8 mouse cellular contexts compared by ENCODE assay signal in genomic region chr12:111766313-111767236, GRCm38 (mm10). TPM values are rescaled to one million over a fixed set of nuclear protein-coding genes. Genes with fewer than 3 reads are reported as not detected.
DNase-seq lines count a peak whose midpoint lies in the region; ATAC-seq lines count a peak whose summit lies in the region.

No protein-coding gene starts in this region.

- WGBS in heart, embryonic 16.5 days, result 44% methylated on average over 16 of the region's 16 CpGs
- 31% methylated on average over 16 of the region's 16 CpGs for WGBS in forebrain, embryonic 13.5 days
- 18% methylated on average over 16 of the region's 16 CpGs for WGBS in midbrain, embryonic 16.5 days

- H3K9ac ChIP-seq in heart, embryonic 16.5 days (ENCODE audit: low read length), result peak overlapping the region; percentile 8; the same call in 1 of the 2 replicates
- H3K9ac ChIP-seq in forebrain, embryonic 13.5 days, result peak overlapping the region; percentile 43
- no peak overlapping the region for H3K9ac ChIP-seq in midbrain, embryonic 16.5 days (ENCODE audit: low read depth, low read length)

- no peak; the same call in 1 of the 2 replicates for ATAC-seq in heart, embryonic 16.5 days (replicated peaks; ENCODE audit: extremely low read depth, insufficient read depth, low FRiP score)
- ATAC-seq in forebrain, embryonic 13.5 days, result no peak
- ATAC-seq in midbrain, embryonic 16.5 days, result no peak

- H3K36me3 ChIP-seq in heart, embryonic 16.5 days (ENCODE audit: control insufficient read depth, insufficient read depth), result peaks cover 2% of the 10 kb centered on the region; the same call in 1 of the 2 replicates
- peaks cover 12% of the 10 kb centered on the region for H3K36me3 ChIP-seq in forebrain, embryonic 13.5 days (ENCODE audit: poor library complexity, severe bottlenecking)
- 0 out of 2 replicates have a peak, but pooled peaks cover 3% of the 10 kb centered on the region for H3K36me3 ChIP-seq in midbrain, embryonic 16.5 days (ENCODE audit: control insufficient read depth, insufficient read depth, low read length)

- H3K27ac ChIP-seq in heart, embryonic 16.5 days (ENCODE audit: low read length), result peak overlapping the region; percentile 34
- no peak overlapping the region for H3K27ac ChIP-seq in forebrain, embryonic 13.5 days
- no peak overlapping the region for H3K27ac ChIP-seq in midbrain, embryonic 16.5 days (ENCODE audit: low read length)

- no peaks in the 10 kb centered on the region for H3K27me3 ChIP-seq in heart, embryonic 16.5 days (ENCODE audit: control insufficient read depth, insufficient read depth, low read length)
- H3K27me3 ChIP-seq in forebrain, embryonic 13.5 days, result no peaks in the 10 kb centered on the region
- H3K27me3 ChIP-seq in midbrain, embryonic 16.5 days (ENCODE audit: control insufficient read depth, insufficient read depth, low read depth, low read length), result no peaks in the 10 kb centered on the region

- H3K9me3 ChIP-seq in heart, embryonic 16.5 days (replicated peaks; ENCODE audit: control insufficient read depth, low read length), result no peaks in the 10 kb centered on the region
- H3K9me3 ChIP-seq in forebrain, embryonic 13.5 days (replicated peaks), result no peaks in the 10 kb centered on the region
- no peaks in the 10 kb centered on the region for H3K9me3 ChIP-seq in midbrain, embryonic 16.5 days (replicated peaks; ENCODE audit: control insufficient read depth, low read length, poor library complexity, severe bottlenecking)

- no peak for DNase-seq in heart, adult 8-10 months (ENCODE audit: low spot score)
- DNase-seq in cerebellum, adult 8-10 months, result peak; percentile 35
- DNase-seq in MN1 (ENCODE audit: low spot score), result no peak
- DNase-seq in ovary, adult 18-20 months (ENCODE audit: low spot score), result no peak
- DNase-seq in right cerebral cortex, postnatal 4 days, result no peak

- H3K4me2 ChIP-seq in heart, embryonic 16.5 days (ENCODE audit: low read depth, low read length), result peak overlapping the region; percentile 25
- peak overlapping the region; percentile 28 for H3K4me2 ChIP-seq in forebrain, embryonic 13.5 days
- H3K4me2 ChIP-seq in midbrain, embryonic 16.5 days (ENCODE audit: low read length), result peak overlapping the region; percentile 14; the same call in 1 of the 2 replicates

- H3K4me3 ChIP-seq in heart, embryonic 16.5 days (ENCODE audit: low read length), result no peak overlapping the region
- H3K4me3 ChIP-seq in forebrain, embryonic 13.5 days, result no peak overlapping the region
- H3K4me3 ChIP-seq in midbrain, embryonic 16.5 days (ENCODE audit: low read depth, low read length), result no peak overlapping the region

- H3K4me1 ChIP-seq in heart, embryonic 16.5 days (ENCODE audit: control insufficient read depth, insufficient read depth, low read length), result peaks cover 45% of the 10 kb centered on the region
- peaks cover 53% of the 10 kb centered on the region for H3K4me1 ChIP-seq in forebrain, embryonic 13.5 days
- H3K4me1 ChIP-seq in midbrain, embryonic 16.5 days (ENCODE audit: control insufficient read depth, insufficient read depth, low read length), result peaks cover 35% of the 10 kb centered on the region

RNA-seq across cellular contexts. Expression of gene Klc1, which starts 7.9 kb away (rescaled TPM):
- 125 and 134 TPM in 2 replicates for polyA plus RNA-seq in heart, embryonic 16.5 days (2015; fragmentation: Nextera tagmentation; extraction: Ambion mirVana)
- total RNA-seq in heart, adult 8-10 months (2022), result 10 to 100 TPM; 73.6 to 90.4 (median 83.5) TPM
- 319 and 339 TPM in 2 replicates for polyA plus RNA-seq in forebrain, embryonic 13.5 days (2015; fragmentation: Nextera tagmentation; extraction: Ambion mirVana)
- 665 and 671 TPM in 2 replicates for polyA plus RNA-seq in midbrain, embryonic 16.5 days (2015; fragmentation: Nextera tagmentation; extraction: Ambion mirVana)

RNA-seq across cellular contexts. Expression of gene Xrcc3, which starts 47.1 kb away (rescaled TPM):
- polyA plus RNA-seq in heart, embryonic 16.5 days (2015; fragmentation: Nextera tagmentation; extraction: Ambion mirVana), result 5.6 and 6.7 TPM in 2 replicates
- total RNA-seq in heart, adult 8-10 months (2022), result 1 to 10 TPM in 1 of 4 experiments, under 1 TPM in 3; 0.54 to 1.1 (median 0.77) TPM
- 5.5 and 6.6 TPM in 2 replicates for polyA plus RNA-seq in forebrain, embryonic 13.5 days (2015; fragmentation: Nextera tagmentation; extraction: Ambion mirVana)
- polyA plus RNA-seq in midbrain, embryonic 16.5 days (2015; fragmentation: Nextera tagmentation; extraction: Ambion mirVana), result 2.0 and 2.1 TPM in 2 replicates

RNA-seq across cellular contexts. Expression of gene Zfyve21, which starts 47.4 kb away (rescaled TPM):
- 111 and 124 TPM in 2 replicates for polyA plus RNA-seq in heart, embryonic 16.5 days (2015; fragmentation: Nextera tagmentation; extraction: Ambion mirVana)
- 10 to 100 TPM; 57.5 to 90.1 (median 67.6) TPM for total RNA-seq in heart, adult 8-10 months (2022)
- 42.4 and 45.6 TPM in 2 replicates for polyA plus RNA-seq in forebrain, embryonic 13.5 days (2015; fragmentation: Nextera tagmentation; extraction: Ambion mirVana)
- 32.1 and 35.1 TPM in 2 replicates for polyA plus RNA-seq in midbrain, embryonic 16.5 days (2015; fragmentation: Nextera tagmentation; extraction: Ambion mirVana)

RNA-seq across cellular contexts. Expression of gene Apopt1, which starts 53.5 kb away (rescaled TPM):
- polyA plus RNA-seq in heart, embryonic 16.5 days (2015; fragmentation: Nextera tagmentation; extraction: Ambion mirVana), result 40.2 and 43.9 TPM in 2 replicates
- 10 to 100 TPM; 33.7 to 37.7 (median 35.0) TPM for total RNA-seq in heart, adult 8-10 months (2022)
- 52.6 and 56.2 TPM in 2 replicates for polyA plus RNA-seq in forebrain, embryonic 13.5 days (2015; fragmentation: Nextera tagmentation; extraction: Ambion mirVana)
- polyA plus RNA-seq in midbrain, embryonic 16.5 days (2015; fragmentation: Nextera tagmentation; extraction: Ambion mirVana), result 52.3 and 56.8 TPM in 2 replicates

RNA-seq across cellular contexts. Expression of gene Bag5, which starts 53.5 kb away (rescaled TPM):
- 40.9 and 42.9 TPM in 2 replicates for polyA plus RNA-seq in heart, embryonic 16.5 days (2015; fragmentation: Nextera tagmentation; extraction: Ambion mirVana)
- 10 to 100 TPM; 18.9 to 20.1 (median 19.6) TPM for total RNA-seq in heart, adult 8-10 months (2022)
- 62.1 and 62.8 TPM in 2 replicates for polyA plus RNA-seq in forebrain, embryonic 13.5 days (2015; fragmentation: Nextera tagmentation; extraction: Ambion mirVana)
- polyA plus RNA-seq in midbrain, embryonic 16.5 days (2015; fragmentation: Nextera tagmentation; extraction: Ambion mirVana), result 70.4 and 71.8 TPM in 2 replicates
